Mouse (Mus musculus): ENCODE results near the gene Ldb1.

DNA sequence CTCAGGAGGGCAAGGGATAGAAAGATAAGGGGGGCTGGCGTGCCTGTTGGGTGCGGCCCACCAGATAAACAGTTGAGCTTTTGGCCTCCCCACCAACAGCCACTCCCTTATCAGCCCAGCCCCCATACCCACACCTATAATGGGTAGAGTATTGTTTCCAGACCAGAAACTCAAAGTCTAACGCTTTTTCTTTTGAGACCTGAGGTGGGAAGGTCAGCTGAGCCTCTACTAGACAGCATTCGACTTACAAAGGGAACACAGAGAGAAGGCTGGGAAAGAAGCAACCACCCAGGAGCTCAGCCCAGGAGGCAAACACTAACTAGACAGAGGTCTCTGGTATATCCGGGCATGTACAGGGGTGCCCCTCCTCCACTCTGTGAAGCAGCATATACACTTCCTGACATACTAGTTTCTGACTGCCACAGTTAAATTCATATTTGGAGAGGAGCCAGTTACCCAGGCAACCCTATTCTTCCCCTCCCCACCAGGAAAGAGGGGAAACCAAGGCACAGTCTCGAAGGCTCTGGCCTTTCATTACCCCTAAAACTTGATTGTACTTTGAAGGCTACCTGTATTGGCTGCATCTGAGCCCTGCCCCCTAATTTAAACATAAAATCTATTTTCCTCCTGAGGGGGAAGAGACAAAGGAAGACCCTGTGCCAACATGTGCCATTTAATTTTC, 7.6 kb downstream of the Ldb1 start:
- TF ChIP-seq CTCF (IDR thresholded peaks at IDR 0.05; ENCODE audit: control insufficient read depth, insufficient read depth, low read length) (no peak), POLR2A (IDR thresholded peaks at IDR 0.05; ENCODE audit: borderline replicate concordance, control insufficient read depth, low read depth, low read length) (no peak)
